Mouse (Mus musculus) midbrain, embryonic 13.5 days (tissue): ENCODE data around the gene Diras1. TPM values are rescaled to one million over a fixed set of nuclear protein-coding genes. Genes with fewer than 3 reads are reported as not detected.
A peak's percentile ranks its signal among the peaks of the same experiment; 100 is the strongest.
"Not testable (repeated sequence)": the region's sequence is repeated elsewhere in the genome, so short reads cannot be mapped to it uniquely, and the experiment has no call there.

ENCODE experiments used
- ATAC-seq: fragments of 200-750 bp; cut with Nextera tagmentation; 2 replicates; pipeline ENCODE4 v1.8.0; 2017; ENCODE audit warnings: mild to moderate bottlenecking, moderate TSS enrichment, moderate library complexity
- H3K27ac ChIP-seq: fragments of 300-500 bp; sonication (generic); 2 replicates; pipeline ENCODE4 v1.5.1; 2015; ENCODE audit warnings: inconsistent platforms, mild to moderate bottlenecking, moderate library complexity
- H3K27me3 ChIP-seq: fragments of 300-500 bp; sonication (generic); 2 replicates; pipeline ENCODE4 v1.6.1; 2015; ENCODE audit warnings: mild to moderate bottlenecking, inconsistent platforms
- H3K36me3 ChIP-seq: fragments of 300-500 bp; sonication (generic); 2 replicates; pipeline ENCODE4 v1.6.1; 2015; ENCODE audit warnings: mild to moderate bottlenecking, inconsistent platforms
- H3K4me1 ChIP-seq: fragments of 300-500 bp; sonication (generic); replicated peaks from 2 replicates; pipeline ENCODE4 v1.6.1; 2015; ENCODE audit warnings: inconsistent platforms
- H3K4me2 ChIP-seq: fragments of 300-500 bp; sonication (generic); replicated peaks from 2 replicates; pipeline ENCODE4 v1.6.1; 2015; ENCODE audit warnings: moderate library complexity, mild to moderate bottlenecking, inconsistent platforms
- H3K4me3 ChIP-seq: fragments of 300-500 bp; sonication (generic); replicated peaks from 2 replicates; pipeline ENCODE4 v1.5.1; 2015; ENCODE audit warnings: mild to moderate bottlenecking, inconsistent platforms
- H3K9ac ChIP-seq: fragments of 300-500 bp; sonication (generic); replicated peaks from 2 replicates; pipeline ENCODE4 v1.6.1; 2015; ENCODE audit warnings: mild to moderate bottlenecking, inconsistent platforms
- H3K9me3 ChIP-seq: fragments of 300-500 bp; sonication (generic); 2 replicates; pipeline ENCODE4 v1.6.1; 2016; ENCODE audit warnings: mild to moderate bottlenecking, inconsistent platforms
- WGBS: fragments of 180-500 bp; shearing (Covaris S2); methylation state at CpG from one replicate; pipeline ENCODE4 v1.1.7; 2015; 5-methylcytosine and 5-hydroxymethylcytosine counted together
- polyA plus RNA-seq: library from polyadenylated mRNA; unstranded; fragments of >200 nt; fragmentation: Nextera tagmentation; extraction: Ambion mirVana; gene quantifications from 2 replicates; pipeline ENCODE4 v1.2.1, GENCODE M21; 2015

Gene Diras1
- polyA plus RNA-seq, 1 experiment from 2014 or later = 30.9 TPM

- ATAC-seq = no peak
- Histone ChIP-seq H3K27me3 (peaks cover 18% of the 10 kb centered on the region; the same call in 1 of the 2 replicates), H3K9me3 (no peaks in the 10 kb centered on the region), H3K4me1 (peaks cover 15% of the 10 kb centered on the region), H3K4me2 (no peak overlapping the region), H3K36me3 (no peaks in the 10 kb centered on the region), H3K27ac (no peak overlapping the region), H3K9ac (no peak overlapping the region), H3K4me3 (no peak overlapping the region)
- WGBS = 62% methylated on average over 4 of the region's 4 CpGs
Observed at GRCm38 (mm10) chr10:80994621-80995020, 30.8 kb downstream of the Diras1 start.

- Histone ChIP-seq H3K36me3 (no peaks in the 10 kb centered on the region), H3K9me3 (no peaks in the 10 kb centered on the region), H3K27me3 (peaks cover 19% of the 10 kb centered on the region; the same call in 1 of the 2 replicates), H3K4me1 (peaks cover 11% of the 10 kb centered on the region; the same call in 1 of the 2 replicates), H3K27ac (no peak overlapping the region), H3K4me3 (no peak overlapping the region), H3K4me2 (no peak overlapping the region), H3K9ac (peak overlapping the region; percentile 28; the same call in 1 of the 2 replicates)
- no peak for ATAC-seq
- 54% methylated on average over 5 of the region's 5 CpGs for WGBS
Observed at GRCm38 (mm10) chr10:80993276-80993675, 32.2 kb downstream of the Diras1 start.

- Histone ChIP-seq H3K27ac (no peak overlapping the region), H3K27me3 (peaks cover 20% of the 10 kb centered on the region), H3K4me1 (0 out of 2 replicates have a peak, but pooled peaks cover 6% of the 10 kb centered on the region), H3K9me3 (no peaks in the 10 kb centered on the region), H3K4me3 (no peak overlapping the region), H3K9ac (no peak overlapping the region), H3K4me2 (no peak overlapping the region), H3K36me3 (no peaks in the 10 kb centered on the region)
- no peak for ATAC-seq
- 96% methylated on average over 1 of the region's 1 CpGs for WGBS
Observed at GRCm38 (mm10) chr10:80991945-80992344, 33.5 kb downstream of the Diras1 start.

- no peak overlapping the region for H3K4me2 ChIP-seq
- H3K9me3 ChIP-seq = no peaks in the 10 kb centered on the region
- ATAC-seq = no peak
- WGBS = 8% methylated on average over 3 of the region's 3 CpGs
- no peak overlapping the region for H3K9ac ChIP-seq
- H3K27ac ChIP-seq = no peak overlapping the region
- H3K27me3 ChIP-seq = peaks cover 30% of the 10 kb centered on the region
- H3K4me3 ChIP-seq = no peak overlapping the region
- 0 out of 2 replicates have a peak, but pooled peaks cover 6% of the 10 kb centered on the region for H3K4me1 ChIP-seq
- H3K36me3 ChIP-seq = no peaks in the 10 kb centered on the region
Observed at GRCm38 (mm10) chr10:80991007-80991406, 34.5 kb downstream of the Diras1 start.

GRCm38 (mm10) chr10:80990406-80990805 is 35.1 kb downstream of the Diras1 start:
- H3K4me3 ChIP-seq = no peak overlapping the region
- peaks cover 11% of the 10 kb centered on the region for H3K4me1 ChIP-seq
- H3K4me2 ChIP-seq = no peak overlapping the region
- 79% methylated on average over 7 of the region's 7 CpGs for WGBS
- no peak overlapping the region for H3K27ac ChIP-seq
- H3K9me3 ChIP-seq = no peaks in the 10 kb centered on the region
- H3K36me3 ChIP-seq = no peaks in the 10 kb centered on the region
- no peak for ATAC-seq
- H3K27me3 ChIP-seq = peaks cover 36% of the 10 kb centered on the region
- H3K9ac ChIP-seq = no peak overlapping the region

GRCm38 (mm10) chr10:80989854-80990253 is 35.6 kb downstream of the Diras1 start:
- H3K9me3 ChIP-seq, H3K27ac ChIP-seq, ATAC-seq, H3K4me3 ChIP-seq, H3K36me3 ChIP-seq, H3K4me2 ChIP-seq, H3K9ac ChIP-seq: not testable (repeated sequence)
- Histone ChIP-seq H3K27me3 (peaks cover 41% of the 10 kb centered on the region), H3K4me1 (peaks cover 13% of the 10 kb centered on the region)
- WGBS = 62% methylated on average over 4 of the region's 4 CpGs

- Histone ChIP-seq H3K4me3 (no peak overlapping the region), H3K27ac (no peak overlapping the region), H3K27me3 (peaks cover 45% of the 10 kb centered on the region), H3K9me3 (no peaks in the 10 kb centered on the region), H3K4me1 (peaks cover 13% of the 10 kb centered on the region), H3K36me3 (no peaks in the 10 kb centered on the region), H3K9ac (no peak overlapping the region), H3K4me2 (no peak overlapping the region)
- 63% methylated on average over 6 of the region's 6 CpGs for WGBS
- no peak for ATAC-seq
Observed at GRCm38 (mm10) chr10:80989446-80989845, 36.0 kb downstream of the Diras1 start.

- H3K9ac ChIP-seq = no peak overlapping the region
- no peaks in the 10 kb centered on the region for H3K36me3 ChIP-seq
- H3K4me1 ChIP-seq = peaks cover 7% of the 10 kb centered on the region
- H3K9me3 ChIP-seq = no peaks in the 10 kb centered on the region
- H3K4me2 ChIP-seq = no peak overlapping the region
- peaks cover 55% of the 10 kb centered on the region for H3K27me3 ChIP-seq
- peak; percentile 74 for ATAC-seq
- H3K27ac ChIP-seq = no peak overlapping the region
- 10% methylated on average over 10 of the region's 10 CpGs for WGBS
- no peak overlapping the region for H3K4me3 ChIP-seq
Observed at GRCm38 (mm10) chr10:80987709-80988441, 37.6 kb downstream of the Diras1 start.

GRCm38 (mm10) chr10:80986754-80987153 is 38.7 kb downstream of the Diras1 start:
- no peak for ATAC-seq
- no peaks in the 10 kb centered on the region for H3K9me3 ChIP-seq
- H3K36me3 ChIP-seq = no peaks in the 10 kb centered on the region
- peaks cover 7% of the 10 kb centered on the region for H3K4me1 ChIP-seq
- peaks cover 55% of the 10 kb centered on the region for H3K27me3 ChIP-seq
- H3K4me2 ChIP-seq = no peak overlapping the region
- WGBS = 79% methylated on average over 6 of the region's 6 CpGs
- H3K27ac ChIP-seq = no peak overlapping the region
- no peak overlapping the region for H3K9ac ChIP-seq
- no peak overlapping the region for H3K4me3 ChIP-seq

GRCm38 (mm10) chr10:80985970-80986701 is 39.3 kb downstream of the Diras1 start:
- peak overlapping the region; percentile 20 for H3K4me3 ChIP-seq
- 37% methylated on average over 13 of the region's 13 CpGs for WGBS

GRCm38 (mm10) chr10:80985241-80985969 is 40.1 kb downstream of the Diras1 start:
- peak overlapping the region; percentile 20 for H3K4me3 ChIP-seq
- 10% methylated on average over 37 of the region's 37 CpGs for WGBS

More at GRCm38 (mm10) chr10:80985970-80986701, 39.3 kb downstream of the Diras1 start:
- peaks cover 55% of the 10 kb centered on the region for H3K27me3 ChIP-seq
- ATAC-seq = no peak
- H3K4me2 ChIP-seq = 0 out of 2 replicates have a peak overlapping the region, but pooled peaks have one; percentile 16
- peak overlapping the region; percentile 21; the same call in 1 of the 2 replicates for H3K9ac ChIP-seq
- peaks cover 7% of the 10 kb centered on the region for H3K4me1 ChIP-seq
- H3K36me3 ChIP-seq = no peaks in the 10 kb centered on the region
- no peaks in the 10 kb centered on the region for H3K9me3 ChIP-seq
- no peak overlapping the region for H3K27ac ChIP-seq

More at GRCm38 (mm10) chr10:80985241-80985969, 40.1 kb downstream of the Diras1 start:
- Histone ChIP-seq H3K4me2 (0 out of 2 replicates have a peak overlapping the region, but pooled peaks have one; percentile 16), H3K27ac (no peak overlapping the region), H3K4me1 (peaks cover 7% of the 10 kb centered on the region), H3K36me3 (no peaks in the 10 kb centered on the region), H3K27me3 (peaks cover 55% of the 10 kb centered on the region), H3K9ac (peak overlapping the region; percentile 21; the same call in 1 of the 2 replicates), H3K9me3 (no peaks in the 10 kb centered on the region)
- no peak for ATAC-seq
